Mouse (Mus musculus): ENCODE results near the gene Ift74. TPM values are rescaled to one million over a fixed set of nuclear protein-coding genes. Genes with fewer than 3 reads are reported as not detected.

The Ift74 gene
- polyA plus RNA-seq, 1 experiment from 2014 or later = 37.6 TPM

- no peaks in the 10 kb centered on the region for H3K27me3 ChIP-seq (replicated peaks; ENCODE audit: control insufficient read depth, insufficient read depth, low read length)
- 0 out of 2 replicates have a peak, but pooled peaks cover 2% of the 10 kb centered on the region for H3K4me1 ChIP-seq (ENCODE audit: control insufficient read depth, insufficient read depth, low read length)
- H3K4me3 ChIP-seq (ENCODE audit: low read depth, low read length) = no peak overlapping the region
- H3K27ac ChIP-seq (ENCODE audit: low read depth, low read length) = no peak overlapping the region
- no peaks in the 10 kb centered on the region for H3K36me3 ChIP-seq (ENCODE audit: control insufficient read depth, insufficient read depth, low read length)
- DNase-seq (ENCODE audit: low spot score) = peak; percentile 4
- H3K9me3 ChIP-seq (replicated peaks; ENCODE audit: control insufficient read depth, low read length) = no peaks in the 10 kb centered on the region
- H3K4me2 ChIP-seq (ENCODE audit: low read length) = no peak overlapping the region
- no peak overlapping the region for H3K9ac ChIP-seq (ENCODE audit: low read length)
- no peak for ATAC-seq
These were observed 99.5 kb downstream of the Ift74 start for GRCm38 (mm10) chr4:94713741-94714140.

GRCm38 (mm10) chr4:94715166-94715565 is 100.9 kb downstream of the Ift74 start:
- no peak overlapping the region for H3K27ac ChIP-seq (ENCODE audit: low read depth, low read length)
- H3K9me3 ChIP-seq (replicated peaks; ENCODE audit: control insufficient read depth, low read length) = no peaks in the 10 kb centered on the region
- no peak overlapping the region for H3K9ac ChIP-seq (ENCODE audit: low read length)
- DNase-seq (ENCODE audit: low spot score) (peak; percentile 3), ATAC-seq (no peak)
- H3K27me3 ChIP-seq (replicated peaks; ENCODE audit: control insufficient read depth, insufficient read depth, low read length) = no peaks in the 10 kb centered on the region
- H3K4me3 ChIP-seq (ENCODE audit: low read depth, low read length) = no peak overlapping the region
- H3K36me3 ChIP-seq (ENCODE audit: control insufficient read depth, insufficient read depth, low read length) = no peaks in the 10 kb centered on the region
- H3K4me2 ChIP-seq (ENCODE audit: low read length) = no peak overlapping the region
- 0 out of 2 replicates have a peak, but pooled peaks cover 2% of the 10 kb centered on the region for H3K4me1 ChIP-seq (ENCODE audit: control insufficient read depth, insufficient read depth, low read length)
- WGBS = 40% methylated on average over 6 of the region's 6 CpGs

- no peak for DNase-seq (ENCODE audit: low spot score)
- no peaks in the 10 kb centered on the region for H3K4me1 ChIP-seq (ENCODE audit: control insufficient read depth, insufficient read depth, low read length)
- no peak overlapping the region for H3K27ac ChIP-seq (ENCODE audit: low read depth, low read length)
- 71% methylated on average over 4 of the region's 4 CpGs for WGBS
- H3K9me3 ChIP-seq (replicated peaks; ENCODE audit: control insufficient read depth, low read length) = no peaks in the 10 kb centered on the region
- no peak for ATAC-seq
- H3K4me3 ChIP-seq (ENCODE audit: low read depth, low read length) = no peak overlapping the region
- H3K27me3 ChIP-seq (replicated peaks; ENCODE audit: control insufficient read depth, insufficient read depth, low read length) = no peaks in the 10 kb centered on the region
- H3K36me3 ChIP-seq (ENCODE audit: control insufficient read depth, insufficient read depth, low read length) = no peaks in the 10 kb centered on the region
- H3K9ac ChIP-seq (ENCODE audit: low read length) = no peak overlapping the region
- no peak overlapping the region for H3K4me2 ChIP-seq (ENCODE audit: low read length)
These were observed 111.5 kb downstream of the Ift74 start for GRCm38 (mm10) chr4:94725799-94726198.

GRCm38 (mm10) chr4:94732721-94733120 is 118.4 kb downstream of the Ift74 start:
- ATAC-seq (no peak), DNase-seq (ENCODE audit: low spot score) (no peak)
- no peaks in the 10 kb centered on the region for H3K9me3 ChIP-seq (replicated peaks; ENCODE audit: control insufficient read depth, low read length)
- no peak overlapping the region for H3K9ac ChIP-seq (ENCODE audit: low read length)
- no peak overlapping the region for H3K4me3 ChIP-seq (ENCODE audit: low read depth, low read length)
- H3K27me3 ChIP-seq (replicated peaks; ENCODE audit: control insufficient read depth, insufficient read depth, low read length) = no peaks in the 10 kb centered on the region
- no peaks in the 10 kb centered on the region for H3K36me3 ChIP-seq (ENCODE audit: control insufficient read depth, insufficient read depth, low read length)
- no peaks in the 10 kb centered on the region for H3K4me1 ChIP-seq (ENCODE audit: control insufficient read depth, insufficient read depth, low read length)
- no peak overlapping the region for H3K27ac ChIP-seq (ENCODE audit: low read depth, low read length)
- no peak overlapping the region for H3K4me2 ChIP-seq (ENCODE audit: low read length)

GRCm38 (mm10) chr4:94737326-94738295 is 123.3 kb downstream of the Ift74 start:
- 82% methylated on average over 5 of the region's 5 CpGs for WGBS

GRCm38 (mm10) chr4:94738838-94739731 is 124.8 kb downstream of the Ift74 start, which contains the start of gene Tek:
Gene Tek, plus strand, starts transcription at chr4:94739289.
- DNase-seq (ENCODE audit: low spot score) (no peak), ATAC-seq (no peak)
- Histone ChIP-seq H3K4me1 (ENCODE audit: control insufficient read depth, insufficient read depth, low read length) (no peaks in the 10 kb centered on the region), H3K9ac (ENCODE audit: low read length) (no peak within 1 kb of the TSS), H3K4me2 (ENCODE audit: low read length) (no peak within 1 kb of the TSS), H3K27ac (ENCODE audit: low read depth, low read length) (no peak within 1 kb of the TSS), H3K4me3 (ENCODE audit: low read depth, low read length) (no peak within 1 kb of the TSS), H3K36me3 (ENCODE audit: control insufficient read depth, insufficient read depth, low read length) (no peaks in the 10 kb centered on the region), H3K27me3 (replicated peaks; ENCODE audit: control insufficient read depth, insufficient read depth, low read length) (no peaks in the 10 kb centered on the region), H3K9me3 (replicated peaks; ENCODE audit: control insufficient read depth, low read length) (no peaks in the 10 kb centered on the region)
- WGBS = 80% methylated on average over 16 of the region's 16 CpGs

More at GRCm38 (mm10) chr4:94737326-94738295, 123.3 kb downstream of the Ift74 start:
- Histone ChIP-seq H3K9ac (ENCODE audit: low read length) (no peak overlapping the region), H3K4me2 (ENCODE audit: low read length) (no peak overlapping the region), H3K4me1 (ENCODE audit: control insufficient read depth, insufficient read depth, low read length) (no peaks in the 10 kb centered on the region), H3K9me3 (replicated peaks; ENCODE audit: control insufficient read depth, low read length) (no peaks in the 10 kb centered on the region), H3K36me3 (ENCODE audit: control insufficient read depth, insufficient read depth, low read length) (no peaks in the 10 kb centered on the region), H3K27me3 (replicated peaks; ENCODE audit: control insufficient read depth, insufficient read depth, low read length) (no peaks in the 10 kb centered on the region), H3K4me3 (ENCODE audit: low read depth, low read length) (no peak overlapping the region), H3K27ac (ENCODE audit: low read depth, low read length) (no peak overlapping the region)
- ATAC-seq (no peak), DNase-seq (ENCODE audit: low spot score) (no peak)

GRCm38 (mm10) chr4:94741824-94742223 is 127.5 kb downstream of the Ift74 start:
- no peaks in the 10 kb centered on the region for H3K4me1 ChIP-seq (ENCODE audit: control insufficient read depth, insufficient read depth, low read length)
- no peaks in the 10 kb centered on the region for H3K27me3 ChIP-seq (replicated peaks; ENCODE audit: control insufficient read depth, insufficient read depth, low read length)
- H3K9ac ChIP-seq (ENCODE audit: low read length) = no peak overlapping the region
- no peak overlapping the region for H3K4me2 ChIP-seq (ENCODE audit: low read length)
- no peaks in the 10 kb centered on the region for H3K9me3 ChIP-seq (replicated peaks; ENCODE audit: control insufficient read depth, low read length)
- ATAC-seq = no peak
- no peak overlapping the region for H3K27ac ChIP-seq (ENCODE audit: low read depth, low read length)
- 91% methylated on average over 1 of the region's 1 CpGs for WGBS
- H3K36me3 ChIP-seq (ENCODE audit: control insufficient read depth, insufficient read depth, low read length) = no peaks in the 10 kb centered on the region
- DNase-seq (ENCODE audit: low spot score) = no peak
- H3K4me3 ChIP-seq (ENCODE audit: low read depth, low read length) = no peak overlapping the region

Data from forebrain, embryonic 14.5 days (tissue).